Mouse (Mus musculus) cerebellum, adult (tissue): Measurements from ENCODE around the gene Sgk2.
"Not testable (repeated sequence)": the region's sequence is repeated elsewhere in the genome, so short reads cannot be mapped to it uniquely, and the experiment has no call there.

Source experiments
- ATAC-seq: cut with Nextera tagmentation; 2 replicates; pipeline ENCODE4 v1.9.2; 2017; ENCODE audit warnings: mild to moderate bottlenecking, moderate library complexity, mixed read lengths; ENCODE audit not compliant: insufficient number of reproducible peaks, low FRiP score, low TSS enrichment

Gene Sgk2

GRCm38 (mm10) chr2:163055715-163056114, 68.6 kb downstream of the Sgk2 start:
- ATAC-seq, result no peak

GRCm38 (mm10) chr2:163056584-163056983, 69.5 kb downstream of the Sgk2 start:
- no peak for ATAC-seq

GRCm38 (mm10) chr2:163058981-163059380, 71.9 kb downstream of the Sgk2 start:
- not testable (repeated sequence) for ATAC-seq

GRCm38 (mm10) chr2:163060630-163061029, 73.5 kb downstream of the Sgk2 start:
- ATAC-seq, result no peak

- ATAC-seq, result no peak
These were observed 74.3 kb downstream of the Sgk2 start for GRCm38 (mm10) chr2:163061203-163062118.

- ATAC-seq, result no peak
These were observed 75.0 kb downstream of the Sgk2 start for GRCm38 (mm10) chr2:163062119-163062508.
